Mouse (Mus musculus) stomach, embryonic 14.5 days (tissue): ENCODE measurements at regions not wholly inside any gene's neighbourhood (a gene's known extent, or its start where the extent isn't known, plus 50 kb on each side); places are given as distances from the start of the nearest gene placed in this dataset.
A peak's percentile ranks its signal among the peaks of the same experiment; 100 is the strongest.

Experiments
- ATAC-seq: fragments of 200-750 bp; cut with Nextera tagmentation; 2 replicates; pipeline ENCODE4 v1.8.0; 2017; ENCODE audit warnings: low read depth, moderate TSS enrichment; ENCODE audit not compliant: insufficient number of reproducible peaks, insufficient read depth, low FRiP score
- H3K27ac ChIP-seq: fragments of 300-500 bp; sonication (generic); 2 replicates; pipeline ENCODE4 v1.5.1; 2014; ENCODE audit warnings: mild to moderate bottlenecking, low read length, moderate library complexity, mixed read lengths
- H3K27me3 ChIP-seq: fragments of 300-500 bp; sonication (generic); 2 replicates; pipeline ENCODE4 v1.6.1; 2014; ENCODE audit warnings: low read length, control low read depth, mixed read lengths; ENCODE audit not compliant: control insufficient read depth, insufficient read depth
- H3K36me3 ChIP-seq: fragments of 300-500 bp; sonication (generic); 2 replicates; pipeline ENCODE4 v1.6.1; 2014; ENCODE audit warnings: mild to moderate bottlenecking, control low read depth, low read length, moderate library complexity, mixed read lengths; ENCODE audit not compliant: control insufficient read depth, insufficient read depth
- H3K4me1 ChIP-seq: fragments of 300-500 bp; sonication (generic); 2 replicates; pipeline ENCODE4 v1.6.1; 2014; ENCODE audit warnings: low read length, control low read depth, mixed read lengths; ENCODE audit not compliant: control insufficient read depth, insufficient read depth
- H3K4me2 ChIP-seq: fragments of 300-500 bp; sonication (generic); replicated peaks from 2 replicates; pipeline ENCODE4 v1.6.1; 2014; ENCODE audit warnings: low read depth, low read length, control low read depth
- H3K4me3 ChIP-seq: fragments of 300-500 bp; sonication (generic); 2 replicates; pipeline ENCODE4 v1.5.1; 2014; ENCODE audit warnings: low read depth, low read length, control low read depth
- H3K9ac ChIP-seq: fragments of 300-500 bp; sonication (generic); replicated peaks from 2 replicates; pipeline ENCODE4 v1.6.1; 2014; ENCODE audit warnings: low read depth, mild to moderate bottlenecking, control low read depth, low read length, moderate library complexity, mixed read lengths
- H3K9me3 ChIP-seq: fragments of 300-500 bp; sonication (generic); 2 replicates; pipeline ENCODE4 v1.6.1; 2016; ENCODE audit warnings: low read depth, low read length, control low read depth; ENCODE audit not compliant: control insufficient read depth
- WGBS: fragments of 180-500 bp; shearing (Covaris S2); extraction: QIAGEN DNeasy Blood & Tissue Kit; methylation state at CpG from one replicate; pipeline ENCODE4 v1.1.7; 2014; 5-methylcytosine and 5-hydroxymethylcytosine counted together

GRCm38 (mm10) chr3:148475862-148476261 is 514.5 kb downstream of the Adgrl2 start:
- no peak overlapping the region for H3K4me2 ChIP-seq
- no peaks in the 10 kb centered on the region for H3K27me3 ChIP-seq
- H3K27ac ChIP-seq: no peak overlapping the region
- 90% methylated on average over 8 of the region's 8 CpGs for WGBS
- H3K4me1 ChIP-seq: no peaks in the 10 kb centered on the region
- H3K36me3 ChIP-seq: no peaks in the 10 kb centered on the region
- no peak for ATAC-seq
- no peak overlapping the region for H3K9ac ChIP-seq
- no peak overlapping the region for H3K4me3 ChIP-seq
- H3K9me3 ChIP-seq: no peaks in the 10 kb centered on the region

GRCm38 (mm10) chr3:148472943-148473444 is 517.4 kb downstream of the Adgrl2 start:
- Histone ChIP-seq H3K27me3 (no peaks in the 10 kb centered on the region), H3K9ac (no peak overlapping the region), H3K4me3 (no peak overlapping the region), H3K36me3 (no peaks in the 10 kb centered on the region), H3K27ac (no peak overlapping the region), H3K4me1 (no peaks in the 10 kb centered on the region), H3K4me2 (no peak overlapping the region), H3K9me3 (no peaks in the 10 kb centered on the region)
- ATAC-seq: no peak
- 85% methylated on average over 6 of the region's 6 CpGs for WGBS

GRCm38 (mm10) chr3:148465456-148465855 is 524.9 kb downstream of the Adgrl2 start:
- Histone ChIP-seq H3K4me3 (no peak overlapping the region), H3K4me1 (no peaks in the 10 kb centered on the region), H3K27me3 (no peaks in the 10 kb centered on the region), H3K27ac (no peak overlapping the region), H3K9ac (no peak overlapping the region), H3K36me3 (no peaks in the 10 kb centered on the region), H3K9me3 (no peaks in the 10 kb centered on the region), H3K4me2 (no peak overlapping the region)
- no peak for ATAC-seq
- 74% methylated on average over 3 of the region's 3 CpGs for WGBS

- no peaks in the 10 kb centered on the region for H3K9me3 ChIP-seq
- no peaks in the 10 kb centered on the region for H3K36me3 ChIP-seq
- no peaks in the 10 kb centered on the region for H3K27me3 ChIP-seq
- ATAC-seq: no peak
- no peak overlapping the region for H3K4me3 ChIP-seq
- H3K4me1 ChIP-seq: no peaks in the 10 kb centered on the region
- no peak overlapping the region for H3K9ac ChIP-seq
- no peak overlapping the region for H3K27ac ChIP-seq
- 92% methylated on average over 10 of the region's 10 CpGs for WGBS
- H3K4me2 ChIP-seq: no peak overlapping the region
Observed at GRCm38 (mm10) chr3:148462791-148463190, 527.6 kb downstream of the Adgrl2 start.

- Histone ChIP-seq H3K27me3 (no peaks in the 10 kb centered on the region), H3K4me2 (no peak overlapping the region), H3K9ac (no peak overlapping the region), H3K36me3 (no peaks in the 10 kb centered on the region), H3K27ac (no peak overlapping the region), H3K9me3 (no peaks in the 10 kb centered on the region), H3K4me1 (no peaks in the 10 kb centered on the region), H3K4me3 (no peak overlapping the region)
- no peak for ATAC-seq
- WGBS: 71% methylated on average over 3 of the region's 3 CpGs
Observed at GRCm38 (mm10) chr3:148448888-148449287, 541.5 kb downstream of the Adgrl2 start.

- Histone ChIP-seq H3K4me3 (no peak overlapping the region), H3K27me3 (no peaks in the 10 kb centered on the region), H3K36me3 (no peaks in the 10 kb centered on the region), H3K9ac (no peak overlapping the region), H3K9me3 (no peaks in the 10 kb centered on the region), H3K27ac (no peak overlapping the region), H3K4me2 (no peak overlapping the region), H3K4me1 (no peaks in the 10 kb centered on the region)
- ATAC-seq: peak; percentile 18; the same call in 1 of the 2 replicates
- WGBS: 44% methylated on average over 1 of the region's 1 CpGs
Observed at GRCm38 (mm10) chr3:148448465-148448864, 541.9 kb downstream of the Adgrl2 start.

- no peak overlapping the region for H3K9ac ChIP-seq
- no peaks in the 10 kb centered on the region for H3K36me3 ChIP-seq
- 36% methylated on average over 1 of the region's 1 CpGs for whole genome bisulfite sequencing
- H3K4me2 ChIP-seq: no peak overlapping the region
- ATAC-seq: no peak
- no peaks in the 10 kb centered on the region for H3K27me3 ChIP-seq
- H3K27ac ChIP-seq: no peak overlapping the region
- no peaks in the 10 kb centered on the region for H3K4me1 ChIP-seq
- H3K9me3 ChIP-seq: no peaks in the 10 kb centered on the region
- H3K4me3 ChIP-seq: no peak overlapping the region
Observed at GRCm38 (mm10) chr3:148446845-148447244, 543.5 kb downstream of the Adgrl2 start.

- ATAC-seq: no peak
- H3K27ac ChIP-seq: no peak overlapping the region
- H3K4me3 ChIP-seq: no peak overlapping the region
- H3K9me3 ChIP-seq: no peaks in the 10 kb centered on the region
- no peaks in the 10 kb centered on the region for H3K4me1 ChIP-seq
- no peaks in the 10 kb centered on the region for H3K36me3 ChIP-seq
- H3K9ac ChIP-seq: no peak overlapping the region
- H3K27me3 ChIP-seq: no peaks in the 10 kb centered on the region
- H3K4me2 ChIP-seq: no peak overlapping the region
- 65% methylated on average over 3 of the region's 3 CpGs for WGBS
Observed at GRCm38 (mm10) chr3:148443012-148443411, 547.3 kb downstream of the Adgrl2 start.

GRCm38 (mm10) chr3:148434033-148434432 is 556.3 kb downstream of the Adgrl2 start:
- H3K4me3 ChIP-seq: no peak overlapping the region
- H3K4me1 ChIP-seq: 0 out of 2 replicates have a peak, but pooled peaks cover 4% of the 10 kb centered on the region
- 80% methylated on average over 4 of the region's 4 CpGs for WGBS
- no peak overlapping the region for H3K27ac ChIP-seq
- H3K9ac ChIP-seq: no peak overlapping the region
- H3K27me3 ChIP-seq: no peaks in the 10 kb centered on the region
- H3K36me3 ChIP-seq: no peaks in the 10 kb centered on the region
- H3K4me2 ChIP-seq: no peak overlapping the region
- ATAC-seq: no peak
- no peaks in the 10 kb centered on the region for H3K9me3 ChIP-seq
